Mouse (Mus musculus): ENCODE results near the gene Zkscan16.

- TF ChIP-seq CTCF (IDR thresholded peaks at IDR 0.05) (no peak), EP300 (IDR thresholded peaks at IDR 0.05) (no peak)
Measured at GRCm38 (mm10) chr4:58944206-58944553, 752 bp downstream of the Zkscan16 start.
